Mouse (Mus musculus) gastrocnemius, postnatal 36 days (tissue): ENCODE data around the gene Hist1h2ag. TPM values are rescaled to one million over a fixed set of nuclear protein-coding genes. Genes with fewer than 3 reads are reported as not detected.

Experiments
- DNase-seq, 2 experiments: peaks; one replicate each; pipeline ENCODE4 v3.0.0; 2022
- intact Hi-C: fragments of 180-260 bp; cut with DNase I; formaldehyde crosslinking; loops from one replicate; pipeline ENCODE4 v1.15.1; 2025
- microRNA-seq, 2 experiments: library from miRNA; unstranded; fragments of <30 nt; microRNA quantifications; one replicate each; pipeline ENCODE4 v1.2.0; 2021
- total RNA-seq, 2 experiments: library from RNA; stranded (reverse); gene quantifications; 2 replicates each; pipeline ENCODE4 v1.2.3; 2021

The Hist1h2ag gene
- total RNA-seq, 2 experiments from 2014 or later: 8.7 to 11.6 TPM

- no peak for DNase-seq
- intact Hi-C loops: no loop called here
Observed at GRCm38 (mm10) chr13:21995331-21995914, 47.3 kb downstream of the Hist1h2ag start.

- intact Hi-C loops: no loop called here
- DNase-seq: no peak
Observed at GRCm38 (mm10) chr13:21994896-21995295, 47.8 kb downstream of the Hist1h2ag start.

- intact Hi-C loops: no loop called here
- DNase-seq: no peak
Observed at GRCm38 (mm10) chr13:21993957-21994738, 48.6 kb downstream of the Hist1h2ag start.

GRCm38 (mm10) chr13:21992550-21992949 is 50.2 kb downstream of the Hist1h2ag start:
- DNase-seq: no peak
- intact Hi-C loops: no loop called here

Small RNAs within 50 kb of the gene (microRNA-seq; reads per million reads assigned to microRNA genes)
- gene Gm26300 (0 reads per million in 2 experiments), gene Gm44390 (0 reads per million in 2 experiments), gene Gm44486 (0 reads per million in 2 experiments)

Other genes starting within 250 kb of the Hist1h2ag start
- gene Hist1h2bq, start 232.7 kb downstream of the Hist1h2ag start, total RNA-seq: 10 to 100 TPM; 18.8 to 22.7 TPM
- 1 to 10 TPM in 1 of 2 experiments, under 1 TPM in 1; 0.81 to 6.5 TPM for gene Hist1h2ao, start 232.5 kb downstream of the Hist1h2ag start, total RNA-seq
- 10 to 100 TPM; 61.4 to 75.8 TPM for gene Hist1h4m, start 231.2 kb downstream of the Hist1h2ag start, total RNA-seq
- not detected for gene Hist1h4n, start 210.7 kb downstream of the Hist1h2ag start, total RNA-seq
- 10 to 100 TPM; 11.5 to 14.3 TPM for gene Hist1h2ap, start 209.4 kb downstream of the Hist1h2ag start, total RNA-seq
- gene Hist1h2br, start 209.2 kb downstream of the Hist1h2ag start, total RNA-seq: 10 to 100 TPM; 19.2 to 22.2 TPM
- under 1 TPM; 0.26 to 0.30 TPM for gene Zfp184, start 97.8 kb downstream of the Hist1h2ag start, total RNA-seq
- gene Pom121l2, start 61.8 kb downstream of the Hist1h2ag start, total RNA-seq: not detected
- gene Prss16, start 33.2 kb downstream of the Hist1h2ag start, total RNA-seq: 1 to 10 TPM in 1 of 2 experiments, not detected in 1; 5.4 TPM
- 10 to 100 TPM; 12.2 to 13.3 TPM for gene Hist1h2ah, start 7.4 kb downstream of the Hist1h2ag start, total RNA-seq
- 10 to 100 TPM; 10.8 to 26.5 TPM for gene Hist1h2bk, start 7.1 kb downstream of the Hist1h2ag start, total RNA-seq
- gene Hist1h4i, start 1.6 kb downstream of the Hist1h2ag start, total RNA-seq: 10 to 100 TPM; 28.7 to 30.9 TPM
- gene Hist1h2bj, start 270 bp upstream of the Hist1h2ag start, total RNA-seq: 1 to 10 TPM; 7.6 to 8.9 TPM
- gene Vmn1r188, start 41.5 kb upstream of the Hist1h2ag start, total RNA-seq: not detected
- not detected for gene Vmn1r189, start 62.9 kb upstream of the Hist1h2ag start, total RNA-seq
- gene Vmn1r191, start 141.0 kb upstream of the Hist1h2ag start, total RNA-seq: not detected
- not detected for gene Vmn1r192, start 148.2 kb upstream of the Hist1h2ag start, total RNA-seq
- gene Vmn1r193, start 180.2 kb upstream of the Hist1h2ag start, total RNA-seq: not detected
- not detected for gene Vmn1r194, start 201.3 kb upstream of the Hist1h2ag start, total RNA-seq
- not detected for gene Vmn1r195, start 227.6 kb upstream of the Hist1h2ag start, total RNA-seq
- gene Vmn1r196, start 247.0 kb upstream of the Hist1h2ag start, total RNA-seq: not detected